10 mouse cellular contexts compared by ENCODE assay signal in genomic region chr8:46489196-46489595, GRCm38 (mm10).
"Had no signal": no experiment of that assay in that cellular context is flagged by ENCODE, and none has a peak within 500 bp of the region (broad histone marks: within the 10 kb centered on the region; RNA-seq: fewer than 3 reads in every experiment).

No protein-coding gene starts in this region.

- H3K4me2 ChIP-seq: limb, embryonic 12.5 days; liver, embryonic 13.5 days; midbrain, embryonic 13.5 days had no signal

- H3K9ac ChIP-seq: limb, embryonic 12.5 days; liver, embryonic 13.5 days; midbrain, embryonic 13.5 days had no signal

- H3K27ac ChIP-seq: limb, embryonic 12.5 days; liver, embryonic 13.5 days; midbrain, embryonic 13.5 days had no signal

- H3K9me3 ChIP-seq: limb, embryonic 12.5 days; liver, embryonic 13.5 days; midbrain, embryonic 13.5 days had no signal

- H3K4me3 ChIP-seq: limb, embryonic 12.5 days; liver, embryonic 13.5 days; midbrain, embryonic 13.5 days had no signal

- H3K36me3 ChIP-seq: limb, embryonic 12.5 days; midbrain, embryonic 13.5 days had no signal

- H3K27me3 ChIP-seq: liver, embryonic 13.5 days had no signal

- DNase-seq: kidney, adult 2 months; liver, embryonic 13.5 days; lung, adult 2 months; lung, postnatal 36 days; right cerebral cortex, adult 18-20 months; right cerebral cortex, postnatal 25 days; thymus, postnatal 4 days had no signal

- ATAC-seq: lung, postnatal 0 days; midbrain, embryonic 13.5 days had no signal
